Mouse (Mus musculus) lung, postnatal 0 days (tissue): ENCODE measurements at regions not wholly inside any gene's neighbourhood (a gene's known extent, or its start where the extent isn't known, plus 50 kb on each side); places are given as distances from the start of the nearest gene placed in this dataset.

Experiments
- CTCF ChIP-seq: IDR thresholded peaks from 2 replicates; pipeline ENCODE4 v1.5.1; 2016; ENCODE audit warnings: antibody characterized with exemption, mild to moderate bottlenecking
- EP300 ChIP-seq: IDR thresholded peaks from 2 replicates; pipeline ENCODE4 v1.6.1; 2016; ENCODE audit warnings: antibody characterized with exemption, mild to moderate bottlenecking, control low read depth

DNA sequence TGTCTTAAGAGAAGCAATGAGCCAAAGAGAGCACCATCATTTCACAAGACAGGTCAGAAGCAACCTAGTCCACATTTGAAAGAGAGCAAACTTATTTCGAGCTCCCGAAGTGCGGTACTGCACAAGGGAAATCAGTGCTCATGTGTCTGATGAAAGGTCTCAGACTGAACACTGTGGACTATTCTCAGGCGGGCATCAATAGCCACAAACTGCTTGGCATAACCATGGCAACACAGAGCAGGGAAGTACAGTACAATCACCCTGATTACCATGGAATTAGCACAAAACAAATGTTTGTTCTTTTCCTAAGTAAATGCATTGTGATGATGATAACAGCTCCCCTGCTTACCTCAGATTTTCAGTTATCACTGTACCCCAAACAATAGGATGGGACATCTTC is 312.2 kb upstream of the Arrdc4 start:
- TF ChIP-seq CTCF (no peak), EP300 (no peak)
